Mouse (Mus musculus) cerebellum, adult (tissue): ENCODE data around the gene Col17a1.

Source experiments
- ATAC-seq: cut with Nextera tagmentation; 2 replicates; pipeline ENCODE4 v1.9.2; 2017; ENCODE audit warnings: mild to moderate bottlenecking, moderate library complexity, mixed read lengths; ENCODE audit not compliant: insufficient number of reproducible peaks, low FRiP score, low TSS enrichment

Col17a1 gene

DNA sequence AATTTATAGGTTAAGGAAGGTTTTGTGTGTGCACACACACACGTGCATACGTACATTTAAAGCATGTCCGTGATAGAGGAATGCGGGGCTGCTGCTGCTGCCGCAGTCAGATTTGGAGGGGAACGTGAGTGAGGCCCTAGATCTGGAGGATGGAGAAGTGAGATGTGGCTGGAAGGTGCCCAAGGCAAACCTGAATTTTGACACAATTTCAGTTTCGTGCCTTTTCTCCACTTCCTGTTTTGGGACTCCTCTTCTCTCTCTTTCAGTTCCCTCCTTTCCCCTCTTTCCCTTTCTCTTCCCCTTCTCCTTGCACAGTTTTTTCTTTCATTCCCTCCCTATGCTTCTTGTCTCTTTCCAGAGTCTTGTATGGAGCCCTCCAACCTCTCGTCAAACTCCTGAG, 70.4 kb downstream of the Col17a1 start:
- no peak for ATAC-seq

DNA sequence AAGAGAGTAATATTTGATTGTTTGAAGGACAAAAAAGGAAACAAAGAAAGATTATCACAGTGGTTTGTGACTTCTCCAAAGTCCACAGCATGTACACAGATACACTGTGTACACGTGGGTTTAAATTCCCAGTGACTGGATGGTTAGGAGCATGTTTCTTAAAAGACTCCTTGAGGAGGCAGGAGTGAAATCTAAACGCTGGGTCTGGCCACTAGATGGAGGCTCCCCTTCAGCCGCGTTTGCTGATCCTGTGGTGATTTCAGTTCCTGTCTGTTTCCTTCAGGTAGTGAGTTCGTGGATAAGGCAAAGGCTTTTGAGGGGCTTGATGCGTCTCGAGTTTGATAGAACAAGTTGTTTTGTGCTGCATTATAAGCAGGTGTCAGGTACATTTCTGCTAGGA, 78.5 kb downstream of the Col17a1 start:
- ATAC-seq, result no peak

DNA sequence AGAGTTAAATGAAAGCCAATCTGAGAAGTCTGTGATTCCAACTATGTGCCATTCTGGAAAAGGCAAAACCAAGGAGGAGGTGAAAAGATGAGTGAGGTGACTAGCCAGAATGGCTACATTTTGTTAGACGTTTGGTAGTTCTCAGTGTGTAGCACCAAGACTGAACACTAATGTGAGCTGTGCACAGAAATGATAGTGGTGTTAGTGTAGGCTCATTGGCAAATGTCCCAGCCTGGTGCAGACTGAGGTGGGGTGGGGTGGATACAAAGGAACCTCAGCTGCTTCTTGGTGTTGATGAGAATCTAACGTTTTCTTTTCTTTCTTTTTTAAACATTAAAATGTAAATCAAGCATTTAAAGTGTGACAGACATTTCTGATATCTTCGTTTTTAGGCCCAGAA, 83.4 kb downstream of the Col17a1 start:
- ATAC-seq, result no peak
